Mouse (Mus musculus) activated CD4-positive, CD25-positive, alpha-beta regulatory T cell, adult 9 weeks (primary cell): ENCODE data around the gene Fbxl22. TPM values are rescaled to one million over a fixed set of nuclear protein-coding genes. Genes with fewer than 3 reads are reported as not detected.

Source experiments
- polyA plus RNA-seq: library from polyadenylated mRNA; unstranded; fragments of 100-300 nt; shearing (Covaris generic); gene quantifications from one replicate; pipeline ENCODE4 v1.2.1, GENCODE M21; 2017

Gene Fbxl22
- 1.7 TPM for polyA plus RNA-seq

GRCm38 (mm10) chr9:66514256-66514770, at the start of gene Fbxl22:
Gene Fbxl22 (minus strand): TSS chr9:66514593.

Other genes with a start within 250 kb of the Fbxl22 start
- gene Herc1, start 164.1 kb downstream of the Fbxl22 start, polyA plus RNA-seq, result 53.1 TPM
- 194 TPM for gene Usp3, start 78.5 kb upstream of the Fbxl22 start, polyA plus RNA-seq
- 8.3 TPM for gene Car12, start 199.1 kb upstream of the Fbxl22 start, polyA plus RNA-seq